Mouse (Mus musculus) cortical plate, adult 2 months (tissue): ENCODE measurements around the gene Tbr1.

Experiments used
- CTCF ChIP-seq: fragments of 200-500 bp; IDR thresholded peaks from 2 replicates; pipeline ENCODE4 v1.5.1; 2011; ENCODE audit warnings: mild to moderate bottlenecking, control low read depth, low read length; ENCODE audit not compliant: insufficient read depth; ENCODE audit errors: extremely low read depth
- POLR2A ChIP-seq: fragments of 200-500 bp; IDR thresholded peaks from 2 replicates; pipeline ENCODE4 v1.6.1; 2011; ENCODE audit warnings: mild to moderate bottlenecking, low read length, control low read depth; ENCODE audit not compliant: insufficient read depth; ENCODE audit errors: extremely low read depth

GRCm38 (mm10) chr2:61812536-61812935, 9.8 kb downstream of the Tbr1 start:
- TF ChIP-seq CTCF, result no peak
- TF ChIP-seq POLR2A, result no peak
